Mouse (Mus musculus) lung, adult 2 months (tissue): ENCODE data around the gene Crybg2.

Source experiments
- CTCF ChIP-seq: fragments of 200-500 bp; IDR thresholded peaks from 2 replicates; pipeline ENCODE4 v1.5.1; 2011; ENCODE audit warnings: mild to moderate bottlenecking, low read length, control low read depth; ENCODE audit not compliant: insufficient read depth
- POLR2A ChIP-seq: fragments of 200-500 bp; IDR thresholded peaks from 2 replicates; pipeline ENCODE4 v1.6.1; 2011; ENCODE audit warnings: low read depth, mild to moderate bottlenecking, control low read depth, low read length, borderline replicate concordance; ENCODE audit errors: extremely low read depth

DNA sequence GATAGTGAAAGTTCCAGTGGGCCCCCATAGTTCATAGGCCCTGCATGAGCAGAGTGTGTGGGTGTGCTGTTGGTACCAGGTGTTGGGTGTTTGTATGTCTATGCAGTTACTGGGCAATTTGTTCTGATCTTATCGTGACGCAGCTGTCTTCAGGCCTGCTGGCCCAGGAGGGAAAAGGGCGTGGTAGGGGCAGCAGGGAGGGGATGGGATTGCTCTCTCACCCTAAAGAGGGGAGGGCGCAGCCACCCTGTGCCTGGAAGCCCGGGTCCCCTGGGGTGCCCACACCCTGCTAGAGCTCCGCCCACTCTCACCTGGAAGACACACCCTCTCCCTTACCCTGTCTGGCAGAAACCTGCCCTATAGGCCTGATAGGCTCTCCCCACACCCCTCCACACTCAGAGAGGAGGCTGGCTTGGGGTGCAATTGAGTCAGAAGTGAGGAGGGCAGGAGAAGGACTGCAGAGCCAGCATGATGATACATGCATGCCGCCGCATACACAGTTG, 1.4 kb downstream of the Crybg2 start:
- TF ChIP-seq CTCF (no peak), POLR2A (no peak)
